Mouse (Mus musculus) liver, embryonic 11.5 days (tissue): ENCODE results near the gene Aldh18a1. TPM values are rescaled to one million over a fixed set of nuclear protein-coding genes. Genes with fewer than 3 reads are reported as not detected.

Source experiments
- ATAC-seq: fragments of 200-750 bp; cut with Nextera tagmentation; replicated peaks from 2 replicates; pipeline ENCODE4 v1.8.0; 2017; ENCODE audit warnings: moderate number of reproducible peaks, mild to moderate bottlenecking, moderate TSS enrichment, moderate library complexity; ENCODE audit not compliant: low FRiP score
- DNase-seq: peaks from one replicate; pipeline ENCODE4 v3.0.0-alpha.2; 2017; ENCODE audit warnings: low spot score
- H3K27ac ChIP-seq: fragments of 300-500 bp; sonication (generic); 2 replicates; pipeline ENCODE4 v1.5.1; 2014; ENCODE audit warnings: mild to moderate bottlenecking, low read depth, low read length, control low read depth
- H3K27me3 ChIP-seq: fragments of 300-500 bp; sonication (generic); replicated peaks from 2 replicates; pipeline ENCODE4 v1.6.1; 2014; ENCODE audit warnings: low read length, mixed read lengths; ENCODE audit not compliant: control insufficient read depth, insufficient read depth
- H3K36me3 ChIP-seq: fragments of 300-500 bp; sonication (generic); 2 replicates; pipeline ENCODE4 v1.6.1; 2014; ENCODE audit warnings: mild to moderate bottlenecking, low read length, moderate library complexity, mixed read lengths; ENCODE audit not compliant: control insufficient read depth, insufficient read depth
- H3K4me1 ChIP-seq: fragments of 300-500 bp; sonication (generic); replicated peaks from 2 replicates; pipeline ENCODE4 v1.6.1; 2014; ENCODE audit warnings: low read length, mixed read lengths; ENCODE audit not compliant: control insufficient read depth, insufficient read depth
- H3K4me2 ChIP-seq: fragments of 300-500 bp; sonication (generic); 2 replicates; pipeline ENCODE4 v1.6.1; 2014; ENCODE audit warnings: mild to moderate bottlenecking, control low read depth, moderate library complexity
- H3K4me3 ChIP-seq: fragments of 300-500 bp; sonication (generic); 2 replicates; pipeline ENCODE4 v1.5.1; 2014; ENCODE audit warnings: low read depth, low read length, control low read depth
- H3K9ac ChIP-seq: fragments of 300-500 bp; sonication (generic); 2 replicates; pipeline ENCODE4 v1.6.1; 2014; ENCODE audit warnings: low read depth, low read length, control low read depth
- H3K9me3 ChIP-seq: fragments of 300-500 bp; sonication (generic); 2 replicates; pipeline ENCODE4 v1.6.1; 2016; ENCODE audit warnings: low read length, inconsistent platforms, mixed read lengths; ENCODE audit not compliant: control insufficient read depth
- WGBS: fragments of 180-500 bp; shearing (Covaris S2); extraction: QIAGEN DNeasy Blood & Tissue Kit; methylation state at CpG from one replicate; pipeline ENCODE4 v1.1.7; 2014; 5-methylcytosine and 5-hydroxymethylcytosine counted together
- polyA plus RNA-seq: library from polyadenylated mRNA; unstranded; fragments of >200 nt; fragmentation: Nextera tagmentation; extraction: Ambion mirVana; gene quantifications from 2 replicates; pipeline ENCODE4 v1.2.1, GENCODE M21; 2014

Aldh18a1 gene
- polyA plus RNA-seq, 1 experiment from 2014 or later, result 103 TPM

GRCm38 (mm10) chr19:40595831-40596230 is 7.6 kb upstream of the Aldh18a1 start:
- no peak overlapping the region for H3K4me2 ChIP-seq
- H3K9me3 ChIP-seq, result no peaks in the 10 kb centered on the region
- no peak overlapping the region for H3K4me3 ChIP-seq
- DNase-seq (no peak), ATAC-seq (no peak)
- H3K9ac ChIP-seq, result no peak overlapping the region
- no peaks in the 10 kb centered on the region; the same call in 1 of the 2 replicates for H3K36me3 ChIP-seq
- H3K27me3 ChIP-seq, result no peaks in the 10 kb centered on the region
- H3K27ac ChIP-seq, result no peak overlapping the region
- H3K4me1 ChIP-seq, result no peaks in the 10 kb centered on the region
- 84% methylated on average over 8 of the region's 8 CpGs for WGBS

- DNase-seq (no peak), ATAC-seq (no peak)
- Histone ChIP-seq H3K4me2 (no peak overlapping the region), H3K4me1 (no peaks in the 10 kb centered on the region), H3K9ac (no peak overlapping the region), H3K4me3 (no peak overlapping the region), H3K27ac (no peak overlapping the region), H3K36me3 (no peaks in the 10 kb centered on the region; the same call in 1 of the 2 replicates), H3K9me3 (no peaks in the 10 kb centered on the region), H3K27me3 (no peaks in the 10 kb centered on the region)
- WGBS, result 75% methylated on average over 3 of the region's 3 CpGs
Measured at GRCm38 (mm10) chr19:40595231-40595630, 7.0 kb upstream of the Aldh18a1 start.

- H3K36me3 ChIP-seq, result peaks cover 2% of the 10 kb centered on the region; the same call in 1 of the 2 replicates
- no peak overlapping the region for H3K27ac ChIP-seq
- ATAC-seq (0 out of 2 replicates have a peak, but pooled peaks have one; percentile 1), DNase-seq (no peak)
- H3K4me3 ChIP-seq, result peak overlapping the region; percentile 85
- no peaks in the 10 kb centered on the region for H3K27me3 ChIP-seq
- 0% methylated on average over 10 of the region's 10 CpGs for WGBS
- peak overlapping the region; percentile 77 for H3K4me2 ChIP-seq
- H3K9ac ChIP-seq, result peak overlapping the region; percentile 57
- H3K9me3 ChIP-seq, result no peaks in the 10 kb centered on the region
- H3K4me1 ChIP-seq, result peaks cover 19% of the 10 kb centered on the region
Measured at GRCm38 (mm10) chr19:40589530-40589880, 1.2 kb upstream of the Aldh18a1 start.

- Histone ChIP-seq H3K4me2 (peak overlapping the region; percentile 77), H3K9me3 (no peaks in the 10 kb centered on the region), H3K4me1 (peaks cover 19% of the 10 kb centered on the region), H3K9ac (peak overlapping the region; percentile 81), H3K4me3 (peak overlapping the region; percentile 85), H3K27ac (peak overlapping the region; percentile 60; the same call in 1 of the 2 replicates), H3K36me3 (peaks cover 2% of the 10 kb centered on the region; the same call in 1 of the 2 replicates), H3K27me3 (no peaks in the 10 kb centered on the region)
- DNase-seq (peak; percentile 87), ATAC-seq (peak; percentile 68)
- WGBS, result under 1% methylated on average over 18 of the region's 18 CpGs
Measured at GRCm38 (mm10) chr19:40588847-40589529, 725 bp upstream of the Aldh18a1 start.

GRCm38 (mm10) chr19:40587491-40588292 is 571 bp downstream of the Aldh18a1 start:
- WGBS, result 4% methylated on average over 30 of the region's 30 CpGs
- Histone ChIP-seq H3K9me3 (no peaks in the 10 kb centered on the region), H3K27ac (peak overlapping the region; percentile 79), H3K36me3 (peaks cover 2% of the 10 kb centered on the region; the same call in 1 of the 2 replicates), H3K27me3 (no peaks in the 10 kb centered on the region), H3K4me1 (peaks cover 19% of the 10 kb centered on the region), H3K4me2 (peak overlapping the region; percentile 77), H3K9ac (peak overlapping the region; percentile 81), H3K4me3 (peak overlapping the region; percentile 85)
- ATAC-seq, result peak; percentile 56
- DNase-seq, result no peak

- Histone ChIP-seq H3K36me3 (peaks cover 8% of the 10 kb centered on the region), H3K4me1 (peaks cover 24% of the 10 kb centered on the region), H3K4me3 (peak overlapping the region; percentile 85), H3K9ac (peak overlapping the region; percentile 81), H3K4me2 (peak overlapping the region; percentile 77), H3K27ac (peak overlapping the region; percentile 79), H3K27me3 (no peaks in the 10 kb centered on the region), H3K9me3 (no peaks in the 10 kb centered on the region)
- ATAC-seq (peak; percentile 33), DNase-seq (no peak)
- WGBS, result 36% methylated on average over 7 of the region's 7 CpGs
Measured at GRCm38 (mm10) chr19:40586908-40587307, 1.4 kb downstream of the Aldh18a1 start.

GRCm38 (mm10) chr19:40581662-40582061 is 6.6 kb downstream of the Aldh18a1 start:
- no peak overlapping the region for H3K9ac ChIP-seq
- H3K4me1 ChIP-seq, result peaks cover 25% of the 10 kb centered on the region
- DNase-seq, result no peak
- H3K4me2 ChIP-seq, result no peak overlapping the region
- WGBS, result 74% methylated on average over 5 of the region's 5 CpGs
- ATAC-seq, result no peak
- H3K27me3 ChIP-seq, result no peaks in the 10 kb centered on the region
- H3K4me3 ChIP-seq, result no peak overlapping the region
- H3K27ac ChIP-seq, result no peak overlapping the region
- peaks cover 33% of the 10 kb centered on the region for H3K36me3 ChIP-seq
- H3K9me3 ChIP-seq, result no peaks in the 10 kb centered on the region

GRCm38 (mm10) chr19:40580902-40581301 is 7.4 kb downstream of the Aldh18a1 start:
- DNase-seq (no peak), ATAC-seq (no peak)
- Histone ChIP-seq H3K9ac (no peak overlapping the region), H3K27me3 (no peaks in the 10 kb centered on the region), H3K4me3 (no peak overlapping the region), H3K4me1 (peaks cover 17% of the 10 kb centered on the region), H3K4me2 (no peak overlapping the region), H3K27ac (no peak overlapping the region), H3K9me3 (no peaks in the 10 kb centered on the region), H3K36me3 (peaks cover 35% of the 10 kb centered on the region)
- WGBS, result 65% methylated on average over 2 of the region's 2 CpGs
